Mouse (Mus musculus): ENCODE data around the gene Slc2a13. TPM values are rescaled to one million over a fixed set of nuclear protein-coding genes. Genes with fewer than 3 reads are reported as not detected.

Slc2a13 gene
- polyA plus RNA-seq, 1 experiment from 2014 or later, result 2.0 TPM

DNA sequence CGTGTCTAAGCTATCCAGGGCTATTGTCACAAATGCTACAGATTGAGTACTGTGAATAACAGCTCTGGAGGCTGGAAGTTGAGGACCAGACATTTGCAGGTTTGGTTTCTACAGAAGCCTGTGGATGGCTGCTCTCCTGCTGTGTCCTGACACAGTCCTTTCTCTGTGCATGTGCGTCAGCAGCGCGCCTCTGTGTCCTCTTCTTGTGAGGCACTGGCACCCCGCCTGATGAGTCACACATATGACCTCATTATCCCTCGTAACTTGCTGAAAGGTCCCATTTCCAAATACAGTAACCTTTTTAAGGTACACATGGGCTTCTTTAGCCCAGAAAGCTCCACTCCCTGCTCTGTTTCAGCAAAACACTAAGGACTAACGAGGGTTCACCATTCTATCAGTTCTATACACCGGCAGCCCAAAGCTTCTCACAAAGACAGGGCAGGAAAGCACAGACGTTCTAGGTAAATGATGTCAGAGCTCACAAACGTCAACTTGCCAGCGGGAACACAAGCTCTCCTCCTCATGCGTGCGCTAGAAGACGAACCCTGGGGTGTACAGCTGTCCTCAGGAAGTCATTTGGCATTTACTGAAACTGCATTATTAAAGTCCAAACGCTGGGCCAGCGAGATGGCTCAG lies 109.9 kb downstream of the Slc2a13 start:
- ATAC-seq (ENCODE audit: insufficient number of reproducible peaks, insufficient read depth, low FRiP score, low read depth), result no peak; the same call in 1 of the 2 replicates
- H3K4me2 ChIP-seq (ENCODE audit: low read length), result no peak overlapping the region
- H3K4me3 ChIP-seq (ENCODE audit: control insufficient read depth in 1 of 2, insufficient read depth in 1 of 2, low read depth in 1 of 2, low read length in 2 of 2), result no peak overlapping the region
- WGBS, result 62% methylated on average over 16 of the region's 16 CpGs
- peaks cover 0 to 4% of the 10 kb centered on the region in 2 experiments; a peak in 1 of 4 replicates for H3K4me1 ChIP-seq (ENCODE audit: control insufficient read depth in 2 of 2, insufficient read depth in 2 of 2, low read length in 2 of 2)
- no peak overlapping the region for H3K9ac ChIP-seq (ENCODE audit: low read length)
- H3K27ac ChIP-seq (replicated peaks in 1 of 2; ENCODE audit: control insufficient read depth in 1 of 2, insufficient read depth in 1 of 2, low read depth in 2 of 2, low read length in 2 of 2), result no peak overlapping the region
- H3K36me3 ChIP-seq (ENCODE audit: control insufficient read depth, insufficient read depth, low read length), result no peaks in the 10 kb centered on the region
- H3K27me3 ChIP-seq (ENCODE audit: control insufficient read depth, insufficient read depth, low read length), result no peaks in the 10 kb centered on the region
- no peaks in the 10 kb centered on the region for H3K9me3 ChIP-seq (ENCODE audit: control insufficient read depth, low read length)

DNA sequence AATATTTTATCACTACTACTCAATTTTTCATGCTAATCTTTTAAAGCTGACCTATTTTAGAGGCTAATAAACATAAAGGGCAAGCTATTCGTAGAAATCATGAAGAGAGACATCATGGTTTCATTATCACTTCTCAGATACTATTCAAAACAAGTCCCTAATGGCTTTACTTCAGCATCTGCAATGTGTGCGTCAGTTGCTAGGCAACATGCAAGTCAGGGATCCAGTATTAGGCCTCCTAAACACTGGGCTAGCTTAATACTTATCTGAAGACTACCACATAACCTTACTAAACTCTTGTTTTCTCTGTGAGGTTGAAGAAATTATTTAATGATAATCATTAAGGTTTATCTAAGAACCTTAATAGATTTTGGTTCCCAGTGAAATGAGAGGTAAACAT lies 111.1 kb downstream of the Slc2a13 start:
- Histone ChIP-seq H3K9ac (ENCODE audit: low read length) (no peak overlapping the region), H3K4me3 (ENCODE audit: control insufficient read depth in 1 of 2, insufficient read depth in 1 of 2, low read depth in 1 of 2, low read length in 2 of 2) (no peak overlapping the region), H3K27ac (replicated peaks in 1 of 2; ENCODE audit: control insufficient read depth in 1 of 2, insufficient read depth in 1 of 2, low read depth in 2 of 2, low read length in 2 of 2) (no peak overlapping the region), H3K4me2 (ENCODE audit: low read length) (no peak overlapping the region), H3K9me3 (ENCODE audit: control insufficient read depth, low read length) (no peaks in the 10 kb centered on the region), H3K27me3 (ENCODE audit: control insufficient read depth, insufficient read depth, low read length) (no peaks in the 10 kb centered on the region), H3K36me3 (ENCODE audit: control insufficient read depth, insufficient read depth, low read length) (no peaks in the 10 kb centered on the region), H3K4me1 (ENCODE audit: control insufficient read depth in 2 of 2, insufficient read depth in 2 of 2, low read length in 2 of 2) (peaks cover 0 to 4% of the 10 kb centered on the region in 2 experiments; a peak in 1 of 4 replicates)
- ATAC-seq (ENCODE audit: insufficient number of reproducible peaks, insufficient read depth, low FRiP score, low read depth), result no peak
- WGBS, result 60% methylated on average over 2 of the region's 2 CpGs

DNA sequence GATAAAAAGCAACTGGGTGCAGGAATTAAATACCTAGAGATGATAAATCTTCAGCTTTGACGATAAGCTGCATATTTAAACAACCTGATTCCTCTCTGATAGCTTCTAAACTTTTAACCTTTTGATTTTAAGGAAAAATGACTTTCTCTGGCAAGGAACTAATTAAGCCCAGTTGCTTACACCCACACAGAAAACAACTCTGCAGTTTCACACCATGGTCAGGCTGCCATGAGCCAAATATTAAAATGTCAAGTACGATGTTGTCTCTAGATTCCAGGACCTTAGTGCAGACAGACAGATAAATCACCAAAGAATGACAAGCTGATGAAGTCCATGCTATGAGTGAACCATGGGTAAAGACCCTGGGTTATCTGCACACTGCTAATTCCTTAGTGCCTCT lies 115.9 kb downstream of the Slc2a13 start:
- H3K9me3 ChIP-seq (ENCODE audit: control insufficient read depth, low read length), result no peaks in the 10 kb centered on the region
- H3K4me2 ChIP-seq (ENCODE audit: low read length), result no peak overlapping the region
- no peak overlapping the region for H3K4me3 ChIP-seq (ENCODE audit: control insufficient read depth in 1 of 2, insufficient read depth in 1 of 2, low read depth in 1 of 2, low read length in 2 of 2)
- no peaks in the 10 kb centered on the region for H3K36me3 ChIP-seq (ENCODE audit: control insufficient read depth, insufficient read depth, low read length)
- no peaks in the 10 kb centered on the region for H3K27me3 ChIP-seq (ENCODE audit: control insufficient read depth, insufficient read depth, low read length)
- WGBS, result 58% methylated on average over 2 of the region's 2 CpGs
- H3K27ac ChIP-seq (replicated peaks in 1 of 2; ENCODE audit: control insufficient read depth in 1 of 2, insufficient read depth in 1 of 2, low read depth in 2 of 2, low read length in 2 of 2), result no peak overlapping the region
- no peak for ATAC-seq (ENCODE audit: insufficient number of reproducible peaks, insufficient read depth, low FRiP score, low read depth)
- H3K4me1 ChIP-seq (ENCODE audit: control insufficient read depth in 2 of 2, insufficient read depth in 2 of 2, low read length in 2 of 2), result no peaks in the 10 kb centered on the region
- H3K9ac ChIP-seq (ENCODE audit: low read length), result no peak overlapping the region

DNA sequence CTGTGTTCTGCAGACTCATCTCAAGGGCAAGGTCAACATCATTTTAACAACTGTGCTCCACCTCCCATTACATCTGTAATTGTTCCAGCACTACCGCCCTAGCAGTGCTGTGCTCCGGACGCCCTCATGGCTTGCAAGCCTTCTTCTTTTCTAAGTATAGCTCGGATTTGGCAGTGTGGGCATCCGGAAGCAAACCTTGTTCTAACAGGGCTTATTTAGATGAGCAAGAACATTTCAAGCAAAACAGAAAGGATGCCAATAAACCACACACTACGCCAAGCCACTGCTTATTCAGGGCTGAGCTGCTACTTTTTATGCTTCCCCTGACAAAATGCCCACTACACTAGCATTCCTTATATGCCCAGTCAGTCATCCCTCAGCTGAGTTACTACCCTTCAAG lies 127.7 kb downstream of the Slc2a13 start:
- Histone ChIP-seq H3K9ac (ENCODE audit: low read length) (no peak overlapping the region), H3K9me3 (ENCODE audit: control insufficient read depth, low read length) (no peaks in the 10 kb centered on the region), H3K4me1 (ENCODE audit: control insufficient read depth in 2 of 2, insufficient read depth in 2 of 2, low read length in 2 of 2) (peaks cover 0 to 5% of the 10 kb centered on the region in 2 experiments; a peak in 3 of 4 replicates), H3K27ac (replicated peaks in 1 of 2; ENCODE audit: control insufficient read depth in 1 of 2, insufficient read depth in 1 of 2, low read depth in 2 of 2, low read length in 2 of 2) (no peak overlapping the region), H3K4me2 (ENCODE audit: low read length) (no peak overlapping the region), H3K27me3 (ENCODE audit: control insufficient read depth, insufficient read depth, low read length) (no peaks in the 10 kb centered on the region), H3K36me3 (ENCODE audit: control insufficient read depth, insufficient read depth, low read length) (no peaks in the 10 kb centered on the region), H3K4me3 (ENCODE audit: control insufficient read depth in 1 of 2, insufficient read depth in 1 of 2, low read depth in 1 of 2, low read length in 2 of 2) (no peak overlapping the region)
- 74% methylated on average over 6 of the region's 6 CpGs for WGBS
- no peak for ATAC-seq (ENCODE audit: insufficient number of reproducible peaks, insufficient read depth, low FRiP score, low read depth)

DNA sequence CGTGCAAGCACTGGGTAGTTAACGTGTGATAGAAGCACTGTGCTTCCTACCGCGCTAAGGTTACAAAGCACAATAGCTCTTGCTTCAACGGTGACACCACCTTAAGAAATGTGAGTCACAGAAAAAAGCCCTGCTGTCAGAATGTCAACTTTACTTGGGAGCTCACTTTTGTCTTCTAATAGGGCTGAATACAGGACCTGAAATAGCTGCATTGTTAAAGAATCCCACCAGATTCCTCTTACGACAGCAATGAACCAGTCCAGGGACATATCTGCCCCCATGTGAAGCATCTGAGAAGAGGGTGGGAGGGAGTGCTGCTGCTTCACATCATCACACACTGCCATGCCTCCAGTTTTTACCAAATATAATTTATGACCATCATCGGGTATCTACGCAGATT lies 129.6 kb downstream of the Slc2a13 start:
- 89% methylated on average over 8 of the region's 8 CpGs for WGBS

DNA sequence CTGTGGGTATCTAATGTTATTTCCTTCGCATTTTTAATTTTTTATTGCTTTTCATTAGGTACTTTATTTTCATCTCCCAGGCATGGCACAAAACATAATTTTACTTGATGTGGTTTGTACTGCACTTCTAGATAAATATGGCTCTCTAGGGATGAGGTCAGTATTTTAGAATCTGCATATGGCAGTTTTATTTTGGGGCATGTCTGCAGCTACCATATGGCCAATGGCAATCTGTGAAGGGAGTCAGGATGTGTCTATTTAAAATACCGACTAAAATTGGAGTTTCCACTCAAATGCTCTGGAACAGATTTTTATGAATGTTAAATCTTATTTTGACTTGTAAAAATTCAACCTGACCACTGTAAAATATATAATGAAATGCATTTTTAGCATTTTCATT lies 133.2 kb downstream of the Slc2a13 start:
- WGBS, result 80% methylated on average over 2 of the region's 2 CpGs
- Histone ChIP-seq H3K9ac (ENCODE audit: low read length) (no peak overlapping the region), H3K4me3 (ENCODE audit: control insufficient read depth in 1 of 2, insufficient read depth in 1 of 2, low read depth in 1 of 2, low read length in 2 of 2) (no peak overlapping the region), H3K4me2 (ENCODE audit: low read length) (no peak overlapping the region), H3K27me3 (ENCODE audit: control insufficient read depth, insufficient read depth, low read length) (no peaks in the 10 kb centered on the region), H3K4me1 (ENCODE audit: control insufficient read depth in 2 of 2, insufficient read depth in 2 of 2, low read length in 2 of 2) (peaks cover 0 to 5% of the 10 kb centered on the region in 2 experiments; a peak in 3 of 4 replicates), H3K9me3 (ENCODE audit: control insufficient read depth, low read length) (no peaks in the 10 kb centered on the region), H3K36me3 (ENCODE audit: control insufficient read depth, insufficient read depth, low read length) (no peaks in the 10 kb centered on the region), H3K27ac (replicated peaks in 1 of 2; ENCODE audit: control insufficient read depth in 1 of 2, insufficient read depth in 1 of 2, low read depth in 2 of 2, low read length in 2 of 2) (no peak overlapping the region)
- ATAC-seq (ENCODE audit: insufficient number of reproducible peaks, insufficient read depth, low FRiP score, low read depth), result no peak

More for the DNA sequence above, 129.6 kb downstream of the Slc2a13 start:
- Histone ChIP-seq H3K27ac (replicated peaks in 1 of 2; ENCODE audit: control insufficient read depth in 1 of 2, insufficient read depth in 1 of 2, low read depth in 2 of 2, low read length in 2 of 2) (no peak overlapping the region), H3K4me1 (ENCODE audit: control insufficient read depth in 2 of 2, insufficient read depth in 2 of 2, low read length in 2 of 2) (peaks cover 0 to 5% of the 10 kb centered on the region in 2 experiments; a peak in 3 of 4 replicates), H3K27me3 (ENCODE audit: control insufficient read depth, insufficient read depth, low read length) (no peaks in the 10 kb centered on the region), H3K4me2 (ENCODE audit: low read length) (no peak overlapping the region), H3K36me3 (ENCODE audit: control insufficient read depth, insufficient read depth, low read length) (no peaks in the 10 kb centered on the region), H3K4me3 (ENCODE audit: control insufficient read depth in 1 of 2, insufficient read depth in 1 of 2, low read depth in 1 of 2, low read length in 2 of 2) (no peak overlapping the region), H3K9me3 (ENCODE audit: control insufficient read depth, low read length) (no peaks in the 10 kb centered on the region), H3K9ac (ENCODE audit: low read length) (no peak overlapping the region)
- ATAC-seq (ENCODE audit: insufficient number of reproducible peaks, insufficient read depth, low FRiP score, low read depth), result no peak

DNA sequence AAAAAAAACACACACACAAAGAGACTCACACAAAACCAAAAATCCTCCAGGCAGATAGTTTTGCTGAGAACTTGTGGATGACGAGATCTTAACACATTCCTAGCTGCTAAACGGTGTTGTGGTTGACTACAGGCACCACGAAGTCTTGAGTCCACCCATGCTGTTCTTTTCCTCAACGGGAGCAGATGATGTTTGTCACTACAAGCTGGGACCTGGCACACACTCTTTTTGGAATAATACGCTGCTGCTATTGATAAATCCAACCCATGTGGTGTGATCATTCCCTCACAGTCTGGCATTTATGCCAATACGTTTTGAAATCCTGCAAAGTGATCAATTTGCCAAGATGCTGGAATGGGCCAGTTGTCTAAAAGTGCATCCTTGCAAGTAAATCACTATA lies 147.6 kb downstream of the Slc2a13 start:
- no peaks in the 10 kb centered on the region for H3K4me1 ChIP-seq (ENCODE audit: control insufficient read depth in 2 of 2, insufficient read depth in 2 of 2, low read length in 2 of 2)
- H3K9ac ChIP-seq (ENCODE audit: low read length), result no peak overlapping the region
- H3K27me3 ChIP-seq (ENCODE audit: control insufficient read depth, insufficient read depth, low read length), result no peaks in the 10 kb centered on the region
- H3K36me3 ChIP-seq (ENCODE audit: control insufficient read depth, insufficient read depth, low read length), result no peaks in the 10 kb centered on the region
- H3K4me3 ChIP-seq (ENCODE audit: control insufficient read depth in 1 of 2, insufficient read depth in 1 of 2, low read depth in 1 of 2, low read length in 2 of 2), result no peak overlapping the region
- ATAC-seq (ENCODE audit: insufficient number of reproducible peaks, insufficient read depth, low FRiP score, low read depth), result no peak
- 0 out of 2 replicates have a peak, but pooled peaks cover 2% of the 10 kb centered on the region for H3K9me3 ChIP-seq (ENCODE audit: control insufficient read depth, low read length)
- WGBS, result 77% methylated on average over 6 of the region's 6 CpGs
- no peak overlapping the region for H3K4me2 ChIP-seq (ENCODE audit: low read length)
- no peak overlapping the region for H3K27ac ChIP-seq (replicated peaks in 1 of 2; ENCODE audit: control insufficient read depth in 1 of 2, insufficient read depth in 1 of 2, low read depth in 2 of 2, low read length in 2 of 2)

DNA sequence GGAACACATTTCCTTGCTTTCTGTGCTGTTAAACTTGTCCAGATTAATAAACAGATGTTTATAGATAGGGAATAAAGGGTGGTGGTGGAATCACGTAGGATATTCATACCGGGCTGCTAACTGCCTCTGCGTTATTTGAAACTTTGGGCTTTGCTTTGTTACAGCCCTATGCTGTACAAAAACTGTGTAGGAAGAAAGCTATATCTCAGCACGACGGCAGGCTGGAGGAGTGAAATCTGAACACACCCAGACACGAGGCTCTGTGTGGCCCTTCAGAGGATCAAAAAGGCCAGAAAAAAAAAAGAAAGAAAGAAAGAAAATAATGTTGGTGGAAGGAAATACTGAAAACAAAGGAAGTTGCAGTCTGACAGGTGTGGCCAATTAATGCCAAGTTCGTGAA lies 166.1 kb downstream of the Slc2a13 start:
- H3K36me3 ChIP-seq (ENCODE audit: control insufficient read depth, insufficient read depth, low read length), result no peaks in the 10 kb centered on the region
- no peaks in the 10 kb centered on the region for H3K9me3 ChIP-seq (ENCODE audit: control insufficient read depth, low read length)
- no peak overlapping the region for H3K4me3 ChIP-seq (ENCODE audit: control insufficient read depth in 1 of 2, insufficient read depth in 1 of 2, low read depth in 1 of 2, low read length in 2 of 2)
- no peak for ATAC-seq (ENCODE audit: insufficient number of reproducible peaks, insufficient read depth, low FRiP score, low read depth)
- no peaks in the 10 kb centered on the region for H3K4me1 ChIP-seq (ENCODE audit: control insufficient read depth in 2 of 2, insufficient read depth in 2 of 2, low read length in 2 of 2)
- no peak overlapping the region for H3K9ac ChIP-seq (ENCODE audit: low read length)
- 69% methylated on average over 7 of the region's 7 CpGs for WGBS
- H3K4me2 ChIP-seq (ENCODE audit: low read length), result no peak overlapping the region
- no peaks in the 10 kb centered on the region for H3K27me3 ChIP-seq (ENCODE audit: control insufficient read depth, insufficient read depth, low read length)
- H3K27ac ChIP-seq (replicated peaks in 1 of 2; ENCODE audit: control insufficient read depth in 1 of 2, insufficient read depth in 1 of 2, low read depth in 2 of 2, low read length in 2 of 2), result no peak overlapping the region
